Mouse (Mus musculus) ES-CJ7 (cell line): Measurements from ENCODE around the gene Ino80.

Source experiments
- DNase-seq: peaks from one replicate; pipeline ENCODE4 v3.0.0; 2011; ENCODE audit warnings: low read depth, low spot score

Ino80 gene

GRCm38 (mm10) chr2:119323866-119324575 is 153.5 kb downstream of the Ino80 start:
- DNase-seq, result no peak
